Mouse (Mus musculus) spleen, embryonic (tissue): ENCODE measurements at regions not wholly inside any gene's neighbourhood (a gene's known extent, or its start where the extent isn't known, plus 50 kb on each side); places are given as distances from the start of the nearest gene placed in this dataset.

ENCODE experiments used
- CTCF ChIA-PET: fragments of 350-600 bp; sonication (Branson Sonifier 250); formaldehyde crosslinking; loops from one replicate; lab custom pipeline; 2022; lab: Charles Lee

DNA sequence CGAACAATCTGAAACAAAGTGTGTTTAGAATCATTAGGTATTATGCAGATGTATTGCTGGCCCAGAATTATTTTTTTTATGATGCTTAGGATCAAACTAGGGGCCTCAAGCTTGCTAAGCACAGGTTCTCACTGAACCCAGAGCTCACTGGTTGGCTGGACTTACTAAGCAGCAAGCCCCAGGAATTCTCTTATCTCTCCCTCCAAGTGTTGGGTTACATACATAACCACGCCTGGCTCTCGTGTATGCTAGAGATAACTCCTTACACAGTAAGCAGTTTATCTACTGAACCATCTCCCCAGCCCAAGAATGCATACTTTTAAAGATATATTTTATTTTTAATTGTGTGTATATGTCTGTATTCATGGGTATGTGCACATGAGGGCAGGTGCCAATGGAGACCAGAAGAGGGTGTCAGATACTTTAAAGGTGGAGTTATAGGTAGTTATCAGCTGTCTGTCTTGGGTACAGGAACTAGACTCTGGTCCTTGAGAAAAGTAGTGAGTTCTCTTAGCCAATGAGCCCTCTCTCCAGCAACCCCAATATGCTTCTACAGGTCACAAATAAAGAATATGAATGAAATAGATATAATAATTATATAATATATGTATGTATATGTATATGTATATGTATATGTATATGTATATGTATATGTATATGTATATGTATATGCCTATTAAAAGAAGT lies 86.0 kb upstream of the Xpo1 start:
- CTCF ChIA-PET = no interaction called here

DNA sequence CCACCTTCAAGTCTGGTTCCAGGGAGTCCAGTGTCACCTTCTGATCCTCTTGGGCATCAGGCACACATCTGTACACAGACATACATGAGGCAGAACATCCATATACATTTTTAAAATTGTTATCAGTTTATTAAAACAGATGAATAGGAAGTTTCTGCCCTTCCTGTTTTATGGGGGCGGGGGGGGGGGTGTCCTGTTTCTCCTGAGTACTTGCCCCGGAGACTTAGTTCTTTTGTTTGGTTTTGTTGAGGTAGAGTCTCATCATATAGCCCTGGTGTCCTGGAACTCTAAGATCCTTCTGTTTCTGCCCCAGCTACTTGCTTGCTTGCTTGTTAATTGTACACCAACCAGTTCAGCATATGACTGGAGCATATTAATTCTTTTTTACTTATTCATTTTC lies 85.0 kb upstream of the Xpo1 start:
- CTCF ChIA-PET = interaction anchor here (0.7 kb wide), 1 partner anchor 221 kb away, joined by 3 read pairs; no protein-coding TSS in a partner anchor

GRCm38 (mm10) chr11:23171760-23172159 lies 84.1 kb upstream of the Xpo1 start:
- CTCF ChIA-PET = no interaction called here

DNA sequence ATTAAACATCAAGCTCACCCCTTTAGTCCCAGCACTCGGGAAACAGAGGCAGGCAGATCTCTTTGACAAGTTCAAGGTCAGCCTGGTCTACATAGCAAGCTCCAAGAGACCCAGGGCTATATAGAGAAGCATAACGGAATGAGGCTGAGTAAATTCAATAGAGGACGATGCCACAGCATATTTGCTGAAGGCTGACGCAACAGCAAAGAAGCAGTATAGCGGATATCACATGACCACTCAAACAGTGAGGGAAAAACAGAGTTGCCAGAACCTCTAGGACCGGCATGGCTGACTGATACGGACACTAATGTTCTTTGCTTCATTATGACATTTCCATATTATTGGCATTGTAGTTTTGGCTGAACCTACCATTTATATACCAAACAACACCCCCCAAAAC lies 74.2 kb upstream of the Xpo1 start:
- CTCF ChIA-PET = interaction anchor here (0.6 kb wide), 1 partner anchor 195 kb away, joined by 13 read pairs; no protein-coding TSS in a partner anchor

- CTCF ChIA-PET = no interaction called here
Measured at GRCm38 (mm10) chr11:23185211-23185610, 70.6 kb upstream of the Xpo1 start.

- CTCF ChIA-PET = no interaction called here
Measured at GRCm38 (mm10) chr11:23201701-23202449, 54.0 kb upstream of the Xpo1 start.

- CTCF ChIA-PET = no interaction called here
Measured at GRCm38 (mm10) chr11:23203566-23203965, 52.3 kb upstream of the Xpo1 start.

DNA sequence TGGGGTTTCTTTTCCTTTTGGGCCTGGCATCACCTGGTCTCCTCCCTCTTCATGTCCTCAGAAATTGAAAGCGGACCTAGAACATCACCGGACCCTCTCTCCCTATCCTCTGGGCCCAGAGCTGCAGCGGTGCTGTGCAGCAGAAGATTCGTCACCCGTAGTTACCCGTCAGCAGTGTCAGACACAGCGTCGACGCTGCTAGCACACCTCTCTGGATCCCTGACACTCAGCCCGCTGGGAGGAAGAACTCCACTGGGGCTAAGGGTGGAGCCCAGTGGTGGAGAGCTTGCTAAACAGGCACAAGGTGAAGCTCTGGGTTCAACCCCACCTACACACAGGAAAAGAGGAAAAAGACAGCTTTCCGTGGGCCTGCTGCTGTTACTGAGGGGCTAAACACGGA lies 51.8 kb upstream of the Xpo1 start:
- CTCF ChIA-PET = no interaction called here
